Mouse (Mus musculus): Measurements from ENCODE around the gene Gm17622.

GRCm38 (mm10) chr13:96450869-96451268, 39.7 kb upstream of the Gm17622 start:
- TF ChIP-seq CTCF (IDR thresholded peaks at IDR 0.05; ENCODE audit: low read depth) (no peak), EP300 (IDR thresholded peaks at IDR 0.05; ENCODE audit: low read depth) (no peak)
